Mouse (Mus musculus): ENCODE data around the gene Nrn1.

GRCm38 (mm10) chr13:36733566-36733965 lies 1.4 kb downstream of the Nrn1 start:
- TF ChIP-seq CTCF (IDR thresholded peaks at IDR 0.05) (no peak), EP300 (IDR thresholded peaks at IDR 0.05) (no peak)

Data from lung, postnatal 0 days (tissue).